Mouse (Mus musculus) midbrain, embryonic 14.5 days (tissue): ENCODE data around the gene Ganab. TPM values are rescaled to one million over a fixed set of nuclear protein-coding genes. Genes with fewer than 3 reads are reported as not detected.
A peak's percentile ranks its signal among the peaks of the same experiment; 100 is the strongest.
"Not testable (repeated sequence)": the region's sequence is repeated elsewhere in the genome, so short reads cannot be mapped to it uniquely, and the experiment has no call there.

ENCODE experiments used
- ATAC-seq: fragments of 200-750 bp; cut with Nextera tagmentation; 2 replicates; pipeline ENCODE4 v1.8.0; 2017; ENCODE audit warnings: moderate number of reproducible peaks, moderate library complexity; ENCODE audit not compliant: low FRiP score, low TSS enrichment
- DNase-seq: peaks from one replicate; pipeline ENCODE4 v3.0.0-alpha.2; 2015
- H3K27ac ChIP-seq: fragments of 300-500 bp; sonication (generic); replicated peaks from 2 replicates; pipeline ENCODE4 v1.5.1; 2014; ENCODE audit warnings: mild to moderate bottlenecking, low read depth, low read length, moderate library complexity
- H3K27me3 ChIP-seq: fragments of 300-500 bp; sonication (generic); 2 replicates; pipeline ENCODE4 v1.6.1; 2014; ENCODE audit warnings: low read length, control low read depth, mixed read lengths; ENCODE audit not compliant: control insufficient read depth, insufficient read depth
- H3K36me3 ChIP-seq: fragments of 300-500 bp; sonication (generic); 2 replicates; pipeline ENCODE4 v1.6.1; 2014; ENCODE audit warnings: low read length, control low read depth; ENCODE audit not compliant: control insufficient read depth, insufficient read depth
- H3K4me1 ChIP-seq: fragments of 300-500 bp; sonication (generic); 2 replicates; pipeline ENCODE4 v1.6.1; 2014; ENCODE audit warnings: mild to moderate bottlenecking, antibody characterized with exemption, low read length, control low read depth; ENCODE audit not compliant: control insufficient read depth, insufficient read depth
- H3K4me2 ChIP-seq: fragments of 300-500 bp; sonication (generic); 2 replicates; pipeline ENCODE4 v1.6.1; 2014; ENCODE audit warnings: mild to moderate bottlenecking, low read length, moderate library complexity
- H3K4me3 ChIP-seq: fragments of 300-500 bp; sonication (generic); replicated peaks from 2 replicates; pipeline ENCODE4 v1.5.1; 2014; ENCODE audit warnings: low read depth, low read length
- H3K9ac ChIP-seq: fragments of 300-500 bp; sonication (generic); replicated peaks from 2 replicates; pipeline ENCODE4 v1.6.1; 2014; ENCODE audit warnings: mild to moderate bottlenecking, low read length, moderate library complexity
- H3K9me3 ChIP-seq: fragments of 300-500 bp; sonication (generic); 2 replicates; pipeline ENCODE4 v1.6.1; 2016; ENCODE audit warnings: low read length, control low read depth, mixed read lengths; ENCODE audit not compliant: control insufficient read depth
- WGBS: fragments of 180-500 bp; shearing (Covaris S2); extraction: QIAGEN DNeasy Blood & Tissue Kit; methylation state at CpG from one replicate; pipeline ENCODE4 v1.1.7; 2014; 5-methylcytosine and 5-hydroxymethylcytosine counted together
- polyA plus RNA-seq: library from polyadenylated mRNA; unstranded; fragments of >200 nt; fragmentation: Nextera tagmentation; extraction: Ambion mirVana; gene quantifications from 2 replicates; pipeline ENCODE4 v1.2.1, GENCODE M21; 2014

The Ganab gene
- polyA plus RNA-seq, 1 experiment from 2014 or later: 83.3 TPM

- WGBS: 54% methylated on average over 1 of the region's 1 CpGs
- H3K4me3 ChIP-seq: no peak overlapping the region
- ATAC-seq (no peak), DNase-seq (no peak)
- peaks cover 3% of the 10 kb centered on the region for H3K36me3 ChIP-seq
- H3K9me3 ChIP-seq: no peaks in the 10 kb centered on the region
- no peak overlapping the region for H3K4me2 ChIP-seq
- no peaks in the 10 kb centered on the region for H3K27me3 ChIP-seq
- H3K27ac ChIP-seq: no peak overlapping the region
- H3K9ac ChIP-seq: no peak overlapping the region
- H3K4me1 ChIP-seq: peaks cover 15% of the 10 kb centered on the region
Measured at GRCm38 (mm10) chr19:8886916-8887584, 10.8 kb upstream of the Ganab start.

- Histone ChIP-seq H3K27ac (peak overlapping the region; percentile 71), H3K27me3 (no peaks in the 10 kb centered on the region), H3K4me3 (peak overlapping the region; percentile 61), H3K36me3 (peaks cover 3% of the 10 kb centered on the region), H3K9me3 (no peaks in the 10 kb centered on the region), H3K4me1 (peaks cover 15% of the 10 kb centered on the region), H3K9ac (peak overlapping the region; percentile 75), H3K4me2 (peak overlapping the region; percentile 84)
- 15% methylated on average over 19 of the region's 19 CpGs for WGBS
- DNase-seq: no peak
- ATAC-seq: no peak
Measured at GRCm38 (mm10) chr19:8887585-8888463, 10.0 kb upstream of the Ganab start.

- Histone ChIP-seq H3K9ac (peak within 1 kb of the TSS; percentile 75), H3K4me2 (peak within 1 kb of the TSS; percentile 84), H3K9me3 (no peaks in the 10 kb centered on the region), H3K36me3 (peaks cover 3% of the 10 kb centered on the region), H3K4me1 (peaks cover 22% of the 10 kb centered on the region), H3K27ac (peak within 1 kb of the TSS; percentile 72), H3K27me3 (no peaks in the 10 kb centered on the region), H3K4me3 (peak within 1 kb of the TSS; percentile 61)
- peak; percentile 96 for ATAC-seq
- WGBS: 1% methylated on average over 58 of the region's 58 CpGs
- peak; percentile 98 for DNase-seq
Measured at GRCm38 (mm10) chr19:8888511-8889385, 9.1 kb upstream of the Ganab start, which contains the start of the genes 1810009A15Rik and Gm49416. Gene 1810009A15Rik (plus strand): TSS chr19:8888853. Gene Gm49416 (plus strand): TSS chr19:8888926.

GRCm38 (mm10) chr19:8892829-8893766, 4.8 kb upstream of the Ganab start, which contains the start of gene Ints5:
Gene Ints5 (plus strand): TSS chr19:8893005.
- Histone ChIP-seq H3K4me2 (peak within 1 kb of the TSS; percentile 84), H3K9me3 (no peaks in the 10 kb centered on the region), H3K27ac (peak within 1 kb of the TSS; percentile 84), H3K9ac (peak within 1 kb of the TSS; percentile 78), H3K4me1 (peaks cover 24% of the 10 kb centered on the region), H3K27me3 (no peaks in the 10 kb centered on the region), H3K4me3 (peak within 1 kb of the TSS; percentile 79), H3K36me3 (peaks cover 21% of the 10 kb centered on the region)
- ATAC-seq (peak; percentile 65), DNase-seq (peak; percentile 94)
- 3% methylated on average over 54 of the region's 54 CpGs for WGBS

GRCm38 (mm10) chr19:8895397-8895960, 2.4 kb upstream of the Ganab start:
- H3K9me3 ChIP-seq: no peaks in the 10 kb centered on the region
- ATAC-seq (no peak), DNase-seq (no peak)
- no peak overlapping the region for H3K27ac ChIP-seq
- no peak overlapping the region for H3K9ac ChIP-seq
- no peak overlapping the region for H3K4me2 ChIP-seq
- H3K27me3 ChIP-seq: no peaks in the 10 kb centered on the region
- H3K36me3 ChIP-seq: peaks cover 20% of the 10 kb centered on the region
- H3K4me3 ChIP-seq: no peak overlapping the region
- H3K4me1 ChIP-seq: peaks cover 23% of the 10 kb centered on the region
- 96% methylated on average over 9 of the region's 9 CpGs for WGBS

GRCm38 (mm10) chr19:8896231-8896630, 1.6 kb upstream of the Ganab start:
- not testable (repeated sequence) for H3K9me3 ChIP-seq, H3K27me3 ChIP-seq, H3K9ac ChIP-seq, ATAC-seq, DNase-seq, H3K4me2 ChIP-seq, H3K4me3 ChIP-seq, H3K27ac ChIP-seq
- Histone ChIP-seq H3K4me1 (peaks cover 23% of the 10 kb centered on the region), H3K36me3 (peaks cover 18% of the 10 kb centered on the region)
- 92% methylated on average over 5 of the region's 5 CpGs for WGBS

- peaks cover 23% of the 10 kb centered on the region for H3K4me1 ChIP-seq
- WGBS: 25% methylated on average over 21 of the region's 21 CpGs
- not testable (repeated sequence) for H3K27me3 ChIP-seq, H3K9me3 ChIP-seq
- DNase-seq (peak; percentile 52), ATAC-seq (peak; percentile 51)
- H3K36me3 ChIP-seq: peaks cover 23% of the 10 kb centered on the region
- H3K27ac ChIP-seq: peak overlapping the region; percentile 85
- H3K4me2 ChIP-seq: peak overlapping the region; percentile 75
- H3K9ac ChIP-seq: peak overlapping the region; percentile 49
- peak overlapping the region; percentile 85 for H3K4me3 ChIP-seq
Measured at GRCm38 (mm10) chr19:8897211-8897864, 533 bp upstream of the Ganab start.
